Mouse (Mus musculus) T-helper 1 cell (primary cell): ENCODE results near the gene Vmn1r24.

Source experiments
- in situ Hi-C: fragments of 300-600 bp; cut with MboI, MseI; formaldehyde crosslinking; loops from one replicate; pipeline ENCODE4 v1.15.1; 2025; ENCODE audit warnings: high pct_unique_total_duplicates

Gene Vmn1r24

GRCm38 (mm10) chr6:57961403-57961802 is at the start of gene Vmn1r24:
Vmn1r24 (minus strand) TSS chr6:57961503.
- in situ Hi-C loops, result loop anchor here (10.0 kb wide), 1 partner anchor 1477 kb away; no protein-coding TSS in a partner anchor

GRCm38 (mm10) chr6:57980710-57981109 is 19.4 kb upstream of the Vmn1r24 start, which contains the start of gene Vmn1r25:
Vmn1r25 (minus strand) TSS chr6:57980810.
- in situ Hi-C loops, result no loop called here

DNA sequence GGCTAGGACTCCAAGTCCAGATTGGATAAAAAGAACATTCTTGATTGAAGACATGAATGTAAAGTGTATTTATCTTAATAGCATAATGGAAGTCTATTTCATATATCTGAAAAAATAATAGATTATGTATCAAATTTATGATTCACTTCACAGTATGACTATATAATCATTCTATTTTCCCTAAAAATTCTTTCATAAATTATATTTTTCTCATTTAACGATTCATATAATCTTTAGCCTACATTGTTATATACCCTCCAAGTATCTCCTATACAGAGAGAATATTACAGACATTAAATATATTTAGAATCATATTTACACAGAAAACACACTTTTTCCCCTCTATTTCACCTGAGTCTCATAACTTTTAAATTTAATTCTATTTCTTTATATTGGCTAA is 34.6 kb downstream of the Vmn1r24 start, which contains the start of gene Vmn1r23:
Gene Vmn1r23, minus strand, starts transcription at position 101 of the 400 bp plus-strand sequence.
- in situ Hi-C loops, result no loop called here

- in situ Hi-C loops, result no loop called here
These were observed 53.4 kb downstream of the Vmn1r24 start, which contains the start of gene Vmn1r22 for GRCm38 (mm10) chr6:57907928-57908327. Vmn1r22 (minus strand) TSS chr6:57908028.
